Mouse (Mus musculus): ENCODE data around the gene Ak4. TPM values are rescaled to one million over a fixed set of nuclear protein-coding genes. Genes with fewer than 3 reads are reported as not detected.

Gene Ak4
- total RNA-seq, 4 experiments from 2014 or later, result 2.4 to 10.6 (median 4.7) TPM

- no peak for DNase-seq (ENCODE audit: low spot score in 2 of 2)
These were observed 91.2 kb downstream of the Ak4 start for GRCm38 (mm10) chr4:101510111-101510903.

GRCm38 (mm10) chr4:101510904-101511210 is 91.8 kb downstream of the Ak4 start:
- no peak for DNase-seq (ENCODE audit: low spot score in 2 of 2)

GRCm38 (mm10) chr4:101511768-101512521 is 92.9 kb downstream of the Ak4 start:
- DNase-seq (ENCODE audit: low spot score in 2 of 2), result no peak

GRCm38 (mm10) chr4:101513251-101513650 is 94.2 kb downstream of the Ak4 start:
- no peak for DNase-seq (ENCODE audit: low spot score in 2 of 2)

- DNase-seq (ENCODE audit: low spot score in 2 of 2), result no peak
These were observed 96.8 kb downstream of the Ak4 start for GRCm38 (mm10) chr4:101515853-101516252.

Other genes starting within 250 kb of the Ak4 start
- 100 to 1,000 TPM in 3 of 4 experiments, 10 to 100 TPM in 1; 92.6 to 112 (median 104) TPM for gene Jak1, start 154.0 kb upstream of the Ak4 start, total RNA-seq (2022)
- gene Dnajc6, start 77.4 kb downstream of the Ak4 start, total RNA-seq (2022), result under 1 TPM; 0.07 to 0.29 (median 0.18) TPM
- gene Leprot, start 228.4 kb downstream of the Ak4 start, total RNA-seq (2022), result 10 to 100 TPM in 1 of 4 experiments, 1 to 10 TPM in 3; 6.4 to 10.2 (median 8.4) TPM

Measured in gastrocnemius, adult 8-10 months (tissue).